Mouse (Mus musculus): ENCODE measurements around the gene Btk. TPM values are rescaled to one million over a fixed set of nuclear protein-coding genes. Genes with fewer than 3 reads are reported as not detected.

Gene Btk
- total RNA-seq, 2 experiments from 2014 or later = 0.63 to 0.65 TPM

Other genes with a start within 250 kb of the Btk start
- 10 to 100 TPM; 43.9 to 48.6 TPM for gene Drp2, start 179.0 kb downstream of the Btk start, total RNA-seq (2021)
- gene Taf7l, start 107.1 kb downstream of the Btk start, total RNA-seq (2021) = not detected
- 10 to 100 TPM; 19.3 to 19.7 TPM for gene Timm8a1, start 41.7 kb downstream of the Btk start, total RNA-seq (2021)
- gene Rpl36a, start 2.1 kb upstream of the Btk start, total RNA-seq (2021) = 100 to 1,000 TPM; 147 TPM
- gene Gla, start 17.6 kb upstream of the Btk start, total RNA-seq (2021) = 1 to 10 TPM; 7.4 to 8.9 TPM
- 100 to 1,000 TPM; 148 to 160 TPM for gene Hnrnph2, start 17.6 kb upstream of the Btk start, total RNA-seq (2021)
- 10 to 100 TPM; 34.0 to 35.0 TPM for gene Armcx4, start 102.9 kb upstream of the Btk start, total RNA-seq (2021)
- gene Armcx1, start 134.4 kb upstream of the Btk start, total RNA-seq (2021) = 10 to 100 TPM; 58.5 to 60.7 TPM
- gene Armcx6, start 167.8 kb upstream of the Btk start, total RNA-seq (2021) = 1 to 10 TPM; 7.1 to 7.8 TPM
- 10 to 100 TPM; 84.7 to 88.2 TPM for gene Armcx3, start 173.0 kb upstream of the Btk start, total RNA-seq (2021)
- 10 to 100 TPM; 78.9 to 89.0 TPM for gene Armcx2, start 225.7 kb upstream of the Btk start, total RNA-seq (2021)

Data from layer of hippocampus, postnatal 36 days (tissue).